Mouse (Mus musculus) limb, embryonic 14.5 days (tissue): ENCODE measurements around the gene Rapgef4. TPM values are rescaled to one million over a fixed set of nuclear protein-coding genes. Genes with fewer than 3 reads are reported as not detected.

Experiments used
- ATAC-seq: fragments of 200-750 bp; cut with Nextera tagmentation; 2 replicates; pipeline ENCODE4 v1.8.0; 2017; ENCODE audit warnings: low read depth, moderate number of reproducible peaks, moderate TSS enrichment; ENCODE audit not compliant: low FRiP score
- DNase-seq: peaks from one replicate; pipeline ENCODE4 v3.0.0-alpha.2; 2015; ENCODE audit warnings: low spot score
- H3K27ac ChIP-seq: fragments of 300-500 bp; sonication (generic); replicated peaks from 2 replicates; pipeline ENCODE4 v1.5.1; 2014; ENCODE audit warnings: low read depth, mild to moderate bottlenecking, low read length, moderate library complexity, mixed read lengths
- H3K27me3 ChIP-seq: fragments of 300-500 bp; sonication (generic); 2 replicates; pipeline ENCODE4 v1.6.1; 2014; ENCODE audit warnings: low read length, mixed read lengths; ENCODE audit not compliant: control insufficient read depth, insufficient read depth
- H3K36me3 ChIP-seq: fragments of 300-500 bp; sonication (generic); 2 replicates; pipeline ENCODE4 v1.6.1; 2014; ENCODE audit warnings: mild to moderate bottlenecking, low read length, moderate library complexity, mixed read lengths; ENCODE audit not compliant: control insufficient read depth, insufficient read depth
- H3K4me1 ChIP-seq: fragments of 300-500 bp; sonication (generic); 2 replicates; pipeline ENCODE4 v1.6.1; 2014; ENCODE audit warnings: antibody characterized with exemption, low read length, mixed read lengths; ENCODE audit not compliant: control insufficient read depth, insufficient read depth
- H3K4me2 ChIP-seq: fragments of 300-500 bp; sonication (generic); replicated peaks from 2 replicates; pipeline ENCODE4 v1.6.1; 2014; ENCODE audit warnings: low read depth, mild to moderate bottlenecking, low read length, moderate library complexity; ENCODE audit not compliant: severe bottlenecking
- H3K4me3 ChIP-seq: fragments of 300-500 bp; sonication (generic); replicated peaks from 2 replicates; pipeline ENCODE4 v1.5.1; 2014; ENCODE audit warnings: low read length
- H3K9ac ChIP-seq: fragments of 300-500 bp; sonication (generic); 2 replicates; pipeline ENCODE4 v1.6.1; 2014; ENCODE audit warnings: mild to moderate bottlenecking, low read depth, low read length, moderate library complexity; ENCODE audit not compliant: severe bottlenecking
- H3K9me3 ChIP-seq: fragments of 300-500 bp; sonication (generic); 2 replicates; pipeline ENCODE4 v1.6.1; 2016; ENCODE audit warnings: low read length; ENCODE audit not compliant: control insufficient read depth
- POLR2A ChIP-seq: fragments of 200-500 bp; IDR thresholded peaks from 2 replicates; pipeline ENCODE4 v1.8.0; 2012; ENCODE audit warnings: inconsistent platforms, mild to moderate bottlenecking, moderate library complexity, borderline replicate concordance; ENCODE audit not compliant: insufficient read depth, insufficient read length; ENCODE audit errors: extremely low read depth
- WGBS: fragments of 180-500 bp; shearing (Covaris S2); extraction: QIAGEN DNeasy Blood & Tissue Kit; methylation state at CpG from one replicate; pipeline ENCODE4 v1.1.7; 2014; 5-methylcytosine and 5-hydroxymethylcytosine counted together
- polyA plus RNA-seq, 2 experiments: library from polyadenylated mRNA; depleted of rRNA in 1 of 2; stranded (reverse) in 1 of 2; unstranded in 1 of 2; fragments of >200 nt; fragmentation: Nextera tagmentation in 1 of 2; extraction: Ambion mirVana in 1 of 2; gene quantifications; 2 replicates each; pipeline versions ENCODE4 v1.2.1 to v1.2.3; 2012 to 2014

Gene Rapgef4
- polyA plus RNA-seq, 2 experiments: 2.2 to 2.3 TPM

GRCm38 (mm10) chr2:72156484-72156883 lies 175.4 kb downstream of the Rapgef4 start:
- Histone ChIP-seq H3K27me3 (no peaks in the 10 kb centered on the region), H3K4me1 (peaks cover 26% of the 10 kb centered on the region), H3K4me2 (no peak overlapping the region), H3K9me3 (no peaks in the 10 kb centered on the region), H3K27ac (no peak overlapping the region), H3K9ac (no peak overlapping the region), H3K36me3 (no peaks in the 10 kb centered on the region), H3K4me3 (no peak overlapping the region)
- DNase-seq (no peak), ATAC-seq (no peak)
- no peak for TF ChIP-seq POLR2A
- WGBS: 57% methylated on average over 5 of the region's 5 CpGs

- Histone ChIP-seq H3K4me3 (no peak overlapping the region), H3K9me3 (no peaks in the 10 kb centered on the region), H3K27ac (no peak overlapping the region), H3K4me1 (peaks cover 26% of the 10 kb centered on the region), H3K9ac (no peak overlapping the region), H3K36me3 (no peaks in the 10 kb centered on the region), H3K27me3 (no peaks in the 10 kb centered on the region), H3K4me2 (no peak overlapping the region)
- WGBS: 27% methylated on average over 9 of the region's 9 CpGs
- ATAC-seq: peak; percentile 47; the same call in 1 of the 2 replicates
- no peak for DNase-seq
- TF ChIP-seq POLR2A: no peak
These were observed 176.5 kb downstream of the Rapgef4 start for GRCm38 (mm10) chr2:72157561-72157960.

DNA sequence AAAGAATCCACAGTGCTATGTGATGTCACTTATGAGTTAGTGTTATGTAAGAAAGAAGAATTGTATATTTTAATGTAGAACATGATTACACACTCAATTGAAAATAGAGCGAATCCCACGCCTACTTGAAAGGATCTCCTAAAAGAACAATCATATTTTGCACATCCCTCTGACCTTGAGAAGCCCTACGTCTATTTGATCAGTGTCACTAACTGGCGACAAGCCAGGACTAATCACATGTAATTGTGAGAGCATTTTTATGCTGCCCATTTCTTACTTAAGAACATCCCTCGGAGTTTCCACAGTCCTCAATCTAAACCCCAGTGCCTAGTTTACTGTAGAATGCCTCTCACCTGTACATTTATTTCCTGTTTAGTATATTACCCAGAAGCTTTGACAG lies 177.0 kb downstream of the Rapgef4 start:
- Histone ChIP-seq H3K9ac (no peak overlapping the region), H3K4me1 (peaks cover 26% of the 10 kb centered on the region), H3K4me2 (no peak overlapping the region), H3K9me3 (no peaks in the 10 kb centered on the region), H3K27ac (no peak overlapping the region), H3K4me3 (no peak overlapping the region), H3K27me3 (no peaks in the 10 kb centered on the region), H3K36me3 (no peaks in the 10 kb centered on the region)
- no peak for TF ChIP-seq POLR2A
- DNase-seq (no peak), ATAC-seq (no peak)
- WGBS: 76% methylated on average over 5 of the region's 5 CpGs

DNA sequence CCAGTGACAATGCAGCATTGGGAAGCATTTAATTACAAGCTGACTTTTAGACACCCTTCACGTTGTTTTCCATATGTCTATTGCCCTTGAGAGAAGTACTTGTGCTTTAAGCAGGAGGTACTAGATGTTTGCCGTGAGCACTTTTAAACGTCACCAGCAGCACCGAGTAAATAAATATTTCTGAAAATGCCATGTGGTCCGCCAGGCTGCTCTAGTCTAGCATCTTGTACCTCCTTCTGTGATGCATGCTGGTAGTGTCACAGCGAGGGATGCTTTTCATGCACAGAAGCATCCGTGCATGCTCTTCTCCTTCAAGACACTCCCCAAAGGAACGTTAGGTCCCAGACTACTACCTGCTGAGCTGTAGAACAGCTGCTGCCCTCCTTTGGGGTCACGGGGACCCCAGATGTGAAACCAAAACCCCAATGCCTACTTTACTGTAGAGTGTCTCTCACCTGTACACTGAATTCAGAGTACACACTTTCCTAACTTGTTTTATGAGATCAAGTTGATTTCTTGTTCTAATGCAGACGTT lies 177.7 kb downstream of the Rapgef4 start:
- DNase-seq (no peak), ATAC-seq (no peak)
- H3K9me3 ChIP-seq: no peaks in the 10 kb centered on the region
- peaks cover 26% of the 10 kb centered on the region for H3K4me1 ChIP-seq
- H3K4me3 ChIP-seq: no peak overlapping the region
- no peak overlapping the region for H3K9ac ChIP-seq
- H3K36me3 ChIP-seq: no peaks in the 10 kb centered on the region
- WGBS: 73% methylated on average over 10 of the region's 10 CpGs
- TF ChIP-seq POLR2A: no peak
- no peak overlapping the region for H3K27ac ChIP-seq
- H3K4me2 ChIP-seq: no peak overlapping the region
- H3K27me3 ChIP-seq: no peaks in the 10 kb centered on the region

DNA sequence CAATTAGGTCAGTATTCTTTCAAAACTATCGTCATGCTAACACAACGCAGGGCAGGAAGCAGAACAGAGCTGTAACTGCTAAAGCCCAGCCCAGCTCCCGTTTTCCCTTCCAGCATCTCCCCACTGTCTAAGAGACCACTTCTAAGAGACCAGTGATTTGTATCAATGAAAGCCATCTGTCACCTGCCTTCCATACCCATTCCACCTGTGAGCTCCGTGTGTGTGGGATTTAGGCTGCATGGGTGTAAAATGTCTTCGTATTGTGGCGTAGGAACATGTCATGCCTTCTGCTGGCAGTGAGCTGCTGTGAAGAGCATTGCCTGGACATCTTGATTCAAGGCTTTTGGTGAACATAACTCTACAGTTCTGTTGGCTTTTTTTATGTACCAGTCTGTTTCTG lies 178.2 kb downstream of the Rapgef4 start:
- ATAC-seq: no peak
- Histone ChIP-seq H3K9me3 (no peaks in the 10 kb centered on the region), H3K27me3 (no peaks in the 10 kb centered on the region), H3K4me3 (no peak overlapping the region), H3K4me2 (no peak overlapping the region), H3K36me3 (no peaks in the 10 kb centered on the region), H3K9ac (no peak overlapping the region), H3K27ac (no peak overlapping the region), H3K4me1 (peaks cover 26% of the 10 kb centered on the region)
- TF ChIP-seq POLR2A: no peak
- no peak for DNase-seq
- WGBS: 54% methylated on average over 6 of the region's 6 CpGs
